Mouse (Mus musculus): ENCODE data around the gene Olig1.

- TF ChIP-seq CTCF (IDR thresholded peaks at IDR 0.05; ENCODE audit: low read depth, low read length) (no peak), POLR2A (IDR thresholded peaks at IDR 0.05; ENCODE audit: borderline replicate concordance, low read depth, low read length) (no peak)
These were observed 46.8 kb upstream of the Olig1 start for GRCm38 (mm10) chr16:91222643-91223271.
